Mouse (Mus musculus): ENCODE measurements around the gene P4hb.

GRCm38 (mm10) chr11:120615167-120615566 lies 42.1 kb upstream of the P4hb start:
- TF ChIP-seq CTCF (conservative IDR thresholded peaks at IDR 0.05; ENCODE audit: insufficient read depth, insufficient read length, low read depth, low read length) (no peak), POLR2A (IDR thresholded peaks at IDR 0.05; ENCODE audit: low read depth, low read length) (no peak)

Measured in kidney, adult 2 months (tissue).